Mouse (Mus musculus) retina, postnatal 7 days (tissue): ENCODE data around the gene Sbk1.

ENCODE experiments used
- DNase-seq: peaks from one replicate; pipeline ENCODE4 v3.0.0-alpha.2; 2012; ENCODE audit warnings: low read depth, low spot score

Sbk1 gene

DNA sequence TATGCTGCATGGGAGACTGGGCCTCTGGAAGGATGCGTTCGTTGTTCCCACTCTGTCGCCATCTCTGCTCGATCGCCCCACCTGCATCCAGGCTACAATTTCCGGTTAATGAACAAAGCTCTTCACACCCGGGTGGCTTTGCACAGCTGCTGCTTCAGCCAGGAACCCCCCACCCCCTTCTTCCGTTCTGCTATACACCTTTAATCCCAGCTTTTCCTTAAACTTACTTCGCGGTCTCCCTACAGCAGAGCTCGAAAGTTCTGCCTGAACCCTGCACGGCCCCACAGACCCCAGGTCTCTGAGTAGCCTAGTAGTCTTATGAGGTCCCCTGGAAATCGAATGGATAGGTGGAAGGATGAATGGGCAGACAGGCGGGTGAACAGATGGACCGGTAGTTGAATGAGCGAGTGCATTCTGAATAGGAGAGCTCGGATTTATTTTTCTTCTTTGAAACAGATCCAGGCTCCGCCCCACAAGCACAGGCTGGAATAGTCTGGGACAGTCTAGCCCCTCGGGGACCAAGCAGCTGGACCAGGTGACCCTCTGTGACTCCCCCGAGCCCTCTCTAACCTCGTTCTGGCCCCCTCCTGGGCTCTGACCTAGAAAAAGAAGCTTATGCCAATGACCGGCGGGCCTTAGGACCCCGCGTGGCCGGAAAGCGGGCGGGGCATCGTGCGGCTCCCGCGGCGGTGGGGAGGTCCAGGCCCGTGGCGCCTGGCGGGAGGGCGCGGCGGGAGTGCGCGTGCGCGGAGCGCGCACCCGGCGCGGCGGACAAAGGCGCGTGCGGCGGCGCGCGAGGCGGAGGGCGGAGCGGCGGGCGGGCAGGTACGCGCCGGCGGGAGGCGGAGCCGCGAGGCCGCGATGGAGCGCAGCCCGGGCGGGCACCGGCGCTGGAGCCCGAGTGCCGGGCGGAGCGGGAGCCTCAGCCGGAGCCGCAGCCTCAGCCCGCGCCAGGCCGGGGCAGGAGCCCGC, at the start of gene Sbk1:
Gene Sbk1 (plus strand): TSS at position 908 of the 972 bp plus-strand sequence.
- peak; percentile 93 for DNase-seq

DNA sequence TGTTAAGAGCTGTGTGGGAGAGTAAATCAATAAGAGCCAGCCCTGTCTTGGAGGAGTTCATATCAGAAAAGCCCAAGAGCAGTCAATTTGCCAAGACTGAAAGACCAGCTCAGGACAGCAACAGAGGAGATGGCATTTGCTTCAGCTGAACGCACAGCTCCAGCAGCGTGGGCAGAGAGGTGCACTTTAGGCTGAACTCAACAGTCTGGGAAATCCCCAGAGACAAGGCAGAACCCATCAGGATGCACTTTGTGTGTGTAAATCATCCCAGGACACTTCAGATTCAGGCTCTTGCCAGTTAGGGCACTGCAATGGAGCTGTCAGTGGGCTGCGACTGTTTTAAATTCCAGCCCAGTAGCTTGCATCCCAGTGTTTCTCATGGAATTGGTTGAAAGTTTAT, 49.7 kb upstream of the Sbk1 start:
- DNase-seq, result no peak

DNA sequence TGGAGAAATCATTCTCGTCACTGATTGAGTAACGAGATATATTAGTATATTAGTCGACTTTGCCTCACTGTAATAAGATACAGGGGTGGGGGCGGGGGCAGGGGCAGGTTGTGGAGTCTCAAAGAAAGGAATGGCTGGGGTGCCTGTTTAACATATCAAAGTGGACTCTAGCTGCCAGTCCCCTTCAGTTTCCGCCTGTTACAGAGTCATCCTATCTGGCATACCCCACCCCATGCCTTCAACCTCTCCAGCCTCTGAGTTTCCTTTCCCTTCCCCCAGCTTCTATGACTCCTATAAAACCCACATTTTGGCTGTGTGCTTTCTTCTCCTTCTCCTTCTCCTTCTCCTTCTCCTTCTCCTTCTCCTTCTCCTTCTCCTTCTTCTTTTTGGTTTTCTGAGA, 46.3 kb upstream of the Sbk1 start:
- DNase-seq, result no peak

DNA sequence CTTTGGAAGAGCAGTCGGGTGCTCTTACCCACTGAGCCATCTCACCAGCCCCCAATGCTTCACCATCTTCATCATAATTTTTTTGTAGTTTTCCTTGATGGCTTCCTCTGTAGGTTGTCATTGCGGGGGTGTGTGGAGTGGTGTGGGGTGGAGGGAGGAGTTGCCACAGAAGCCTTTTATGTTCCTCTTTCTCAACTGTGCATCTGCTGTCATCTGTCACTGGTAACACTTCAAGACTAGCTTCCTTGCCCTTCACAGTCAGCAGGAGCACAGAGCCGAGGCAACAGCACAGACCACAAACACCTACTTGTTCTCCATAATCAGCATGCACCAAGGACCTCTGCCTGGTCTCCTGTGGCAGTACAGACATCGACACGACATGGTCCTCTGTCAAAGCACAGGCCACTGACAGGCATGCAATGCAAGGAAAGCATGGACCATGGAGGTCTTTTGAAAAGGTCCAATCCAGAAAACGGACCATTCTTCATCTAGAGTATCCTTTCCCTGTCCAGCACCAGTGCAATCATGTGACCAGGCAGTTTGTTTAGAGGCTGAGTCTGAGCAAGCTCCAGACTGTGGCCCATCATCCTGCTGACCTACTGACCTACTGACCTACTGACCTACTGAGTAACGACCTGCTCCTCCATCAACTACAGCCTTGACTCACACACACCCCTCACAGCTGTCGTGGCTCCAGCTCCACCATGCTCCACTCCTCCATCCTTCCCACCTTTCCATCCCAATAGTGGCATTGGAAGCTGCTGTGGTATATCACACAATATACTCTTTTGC, 41.9 kb upstream of the Sbk1 start:
- DNase-seq, result no peak

DNA sequence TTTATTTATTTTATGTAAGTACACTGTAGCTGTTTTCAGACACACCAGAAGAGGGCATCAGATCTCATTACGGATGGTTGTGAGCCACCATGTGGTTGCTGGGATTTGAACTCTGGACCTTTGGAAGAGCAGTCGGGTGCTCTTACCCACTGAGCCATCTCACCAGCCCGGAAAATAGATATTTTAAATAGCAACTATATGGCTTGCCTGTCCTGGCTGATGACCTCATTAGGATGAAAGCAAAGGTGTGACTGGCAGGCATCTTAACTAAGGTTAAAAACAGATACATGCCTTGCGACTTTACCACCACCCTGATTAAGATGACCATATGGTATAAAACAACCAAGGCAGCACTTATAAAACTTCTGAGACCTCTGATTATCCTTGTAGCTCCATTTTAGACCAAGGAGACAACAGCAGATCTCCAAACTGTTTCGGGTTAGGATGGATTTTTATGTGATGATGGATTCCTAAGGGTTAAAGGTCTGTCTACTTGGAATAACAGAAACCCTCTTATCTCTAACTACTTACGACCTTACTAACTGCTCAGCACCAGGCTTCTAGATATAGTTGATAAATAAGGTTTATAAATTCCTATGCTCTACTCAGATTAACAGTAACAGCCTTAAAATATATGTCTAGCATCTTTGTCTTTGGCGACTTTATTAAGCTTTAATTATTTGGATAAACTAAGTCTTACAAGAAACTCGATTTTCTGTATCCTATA, 39.9 kb upstream of the Sbk1 start:
- DNase-seq, result no peak

DNA sequence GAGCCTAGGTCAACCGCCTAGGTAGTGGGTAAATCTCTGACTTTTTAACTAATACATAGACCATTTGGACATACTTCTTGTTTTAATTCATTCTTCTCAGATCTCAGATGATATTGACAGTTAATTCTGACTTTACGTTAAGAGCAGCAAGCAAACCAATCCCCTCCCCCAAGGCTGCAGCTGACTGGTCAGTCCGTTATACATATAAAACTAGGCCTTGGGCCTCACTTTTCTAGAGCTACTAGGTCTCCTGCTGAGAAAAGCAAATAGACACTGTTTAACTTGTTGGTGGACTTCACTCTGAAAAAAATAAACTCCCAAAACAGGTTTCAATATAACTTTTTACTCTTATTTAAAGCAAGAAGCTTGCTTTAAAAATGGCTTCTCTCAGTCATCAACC, 37.8 kb upstream of the Sbk1 start:
- no peak for DNase-seq

DNA sequence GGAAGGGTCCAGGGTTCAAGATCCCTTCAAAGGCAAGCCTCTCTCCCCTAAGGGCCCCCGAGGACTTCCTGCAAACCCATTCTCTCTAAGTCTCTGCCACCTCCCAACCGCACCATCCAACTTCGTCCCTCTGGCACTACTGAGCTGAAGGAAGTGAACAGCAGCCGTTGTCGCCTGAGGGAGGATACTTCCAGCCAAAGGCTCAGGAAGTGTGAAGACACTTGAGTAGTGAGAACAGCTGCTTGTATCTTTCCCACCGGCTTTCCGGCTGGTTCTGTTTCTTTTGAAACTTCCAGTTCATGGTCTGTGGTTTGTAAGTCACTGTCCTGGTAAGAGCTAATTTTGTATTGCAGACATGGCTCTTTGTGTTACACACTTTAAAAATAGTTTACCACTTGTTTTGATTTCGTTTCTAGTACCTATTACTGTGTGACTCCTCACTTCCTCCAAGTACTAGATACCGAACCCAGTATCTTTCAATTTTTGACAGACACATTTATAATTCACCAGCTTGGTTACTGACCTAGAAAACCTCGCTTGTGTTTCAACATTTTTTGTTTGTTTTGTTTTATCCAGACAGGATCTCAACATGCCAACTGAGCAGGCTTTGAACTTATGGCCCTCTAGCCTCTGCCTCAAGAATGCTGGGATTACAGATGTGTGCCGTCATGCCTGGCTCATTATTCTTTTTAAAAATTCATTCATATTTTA, 36.2 kb upstream of the Sbk1 start:
- DNase-seq, result no peak

DNA sequence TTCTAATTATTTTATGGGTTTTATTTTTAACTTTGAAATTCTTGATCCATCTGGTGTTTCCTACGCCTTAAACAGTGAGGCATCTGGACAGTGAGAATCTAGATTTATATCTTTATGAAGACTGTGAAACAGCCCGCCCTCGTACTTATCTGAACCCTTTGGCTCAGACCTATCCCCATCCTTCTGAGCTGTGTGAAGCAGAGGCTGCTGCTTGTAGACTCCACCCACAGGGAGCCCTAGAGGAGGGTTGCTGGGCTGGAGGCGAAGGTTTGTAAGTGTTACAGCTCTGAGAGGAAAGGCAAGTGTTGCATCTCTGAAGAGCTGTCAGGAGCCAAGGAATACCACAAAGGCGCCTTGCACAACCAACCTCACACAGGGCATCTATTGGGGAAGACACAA, 35.6 kb upstream of the Sbk1 start:
- no peak for DNase-seq

DNA sequence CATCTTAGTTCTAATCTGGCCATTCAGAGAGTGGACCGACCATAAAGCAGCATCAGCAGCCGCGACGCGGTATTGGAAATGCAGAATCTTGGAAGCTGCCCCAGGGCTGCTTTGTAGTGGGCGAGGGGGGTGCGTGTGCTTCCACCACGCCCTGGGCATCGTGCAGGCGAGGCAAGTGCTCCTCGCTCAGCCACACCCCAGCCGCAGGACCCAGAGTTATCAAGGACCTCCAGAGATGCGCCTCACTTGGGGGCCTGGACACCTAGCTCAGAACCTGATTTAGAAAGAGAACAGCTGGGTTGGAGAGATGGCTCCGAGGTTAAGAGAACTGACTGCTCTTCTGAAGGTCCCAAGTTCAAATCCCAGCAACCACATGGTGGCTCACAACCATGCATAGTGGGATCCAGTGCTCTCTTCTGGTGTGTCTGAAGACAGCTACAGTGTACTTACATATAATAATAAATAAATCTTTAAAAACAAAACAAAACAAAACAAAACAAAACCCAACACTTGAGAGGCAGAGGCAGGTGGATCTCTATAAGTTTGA, 31.5 kb upstream of the Sbk1 start:
- DNase-seq, result no peak

DNA sequence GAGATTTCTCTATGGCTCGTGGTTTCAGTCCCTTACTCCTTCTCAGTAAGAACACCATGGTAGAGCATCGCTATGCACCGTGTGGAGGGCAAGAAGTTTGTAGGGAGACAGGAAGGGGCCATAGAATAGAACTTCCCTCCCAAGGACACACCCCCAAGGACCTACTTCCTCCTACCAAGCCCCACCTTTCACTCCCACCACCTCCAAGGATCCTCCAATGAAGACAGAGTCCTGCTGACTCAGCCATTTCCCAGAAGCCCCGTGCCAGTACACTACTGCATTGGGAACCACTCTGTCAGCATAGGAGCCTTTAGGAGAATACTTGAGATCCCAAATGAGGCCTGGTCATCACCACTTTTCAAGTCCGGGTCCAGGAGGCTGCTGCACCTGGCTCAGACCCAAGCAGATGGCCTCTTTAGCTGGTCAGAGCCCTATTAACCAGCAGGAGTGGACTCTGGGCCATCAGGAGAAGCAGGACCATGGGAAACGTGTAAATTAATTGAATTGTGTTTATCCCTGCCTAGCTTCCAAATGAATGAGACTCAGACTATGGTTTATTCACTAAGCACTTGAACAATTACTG, 28.2 kb upstream of the Sbk1 start:
- no peak for DNase-seq

DNA sequence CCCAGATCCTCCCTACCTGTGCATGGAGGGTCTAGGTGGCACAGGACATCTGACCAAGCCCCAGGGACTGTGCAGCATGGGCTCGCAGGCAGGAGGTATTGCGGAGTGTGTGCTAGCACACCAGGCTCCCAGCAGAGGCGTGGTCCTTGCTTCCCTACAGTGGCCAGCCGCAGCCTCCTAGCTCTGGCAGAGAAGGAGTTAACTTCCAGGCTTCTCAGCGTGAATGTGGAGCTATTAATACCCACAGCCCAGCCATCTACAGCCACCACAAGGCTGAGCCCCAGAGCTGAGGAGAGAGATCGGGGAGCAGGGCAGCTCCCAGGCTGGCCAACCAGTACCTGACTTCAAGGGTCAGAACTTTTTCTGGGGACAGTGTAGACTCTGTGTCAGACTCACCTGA, 24.3 kb upstream of the Sbk1 start:
- DNase-seq, result no peak

DNA sequence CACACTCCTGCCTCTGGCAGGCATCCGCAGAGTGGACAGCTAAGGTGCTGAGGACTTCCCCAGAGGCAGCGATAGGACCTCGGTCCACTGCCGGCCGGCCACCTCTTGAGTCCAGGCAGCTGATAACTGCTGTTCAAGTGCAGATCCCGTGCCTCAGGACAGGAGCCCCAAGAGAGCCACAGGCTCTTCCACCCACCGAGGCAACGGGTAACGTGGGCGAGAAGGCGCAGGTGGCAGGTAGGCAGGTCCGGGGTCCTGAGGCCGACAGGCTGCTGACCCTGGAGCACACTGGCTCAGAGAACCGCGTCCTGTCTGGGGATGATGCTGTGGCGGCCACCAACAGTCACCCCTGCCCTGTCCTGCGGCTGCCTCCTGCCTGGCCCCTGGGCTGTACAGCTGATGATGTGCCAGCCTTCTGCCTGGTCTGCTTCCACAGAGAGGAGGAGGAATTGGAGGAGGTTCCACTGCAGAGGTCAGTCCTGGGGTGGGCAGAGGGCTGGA, 23.7 kb upstream of the Sbk1 start:
- no peak for DNase-seq

DNA sequence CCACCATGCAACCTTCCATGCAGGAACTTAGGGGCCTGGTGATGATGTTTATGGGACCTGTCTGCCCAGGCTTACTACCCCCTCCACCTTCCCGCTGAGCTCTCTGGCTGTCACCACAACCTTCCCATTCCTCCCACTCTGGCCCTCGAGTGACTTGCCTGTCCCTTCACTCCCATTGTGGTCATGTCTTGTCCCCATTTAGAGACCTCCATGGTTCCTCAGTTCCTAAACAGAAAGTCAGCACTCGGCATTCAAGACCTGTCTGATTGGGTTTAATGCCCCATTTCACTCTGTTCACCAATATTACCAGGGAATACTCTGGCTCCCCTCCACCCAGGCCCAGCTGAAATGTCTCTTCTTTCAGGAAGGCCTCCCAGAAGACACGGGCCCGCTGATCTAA, 23.3 kb upstream of the Sbk1 start:
- DNase-seq, result no peak

DNA sequence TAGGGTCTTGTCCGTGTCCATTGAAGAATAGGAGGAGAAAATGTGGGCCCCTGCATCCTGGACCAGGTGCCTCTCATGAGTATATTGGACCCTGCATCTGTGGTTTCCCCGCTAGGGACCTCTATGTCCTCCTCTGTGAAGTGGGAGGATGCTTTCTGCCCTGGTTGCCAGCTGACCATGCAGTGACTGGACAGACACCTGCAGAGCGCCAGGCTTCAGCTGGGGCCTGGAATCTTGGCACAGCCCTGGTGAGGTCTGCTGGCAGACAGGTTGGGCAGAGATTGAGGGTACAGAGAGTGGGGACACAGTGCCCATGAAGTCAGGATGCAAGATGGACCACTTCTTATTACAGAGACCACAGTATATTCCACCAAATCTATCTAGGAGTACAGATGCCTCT, 22.4 kb upstream of the Sbk1 start:
- no peak for DNase-seq

DNA sequence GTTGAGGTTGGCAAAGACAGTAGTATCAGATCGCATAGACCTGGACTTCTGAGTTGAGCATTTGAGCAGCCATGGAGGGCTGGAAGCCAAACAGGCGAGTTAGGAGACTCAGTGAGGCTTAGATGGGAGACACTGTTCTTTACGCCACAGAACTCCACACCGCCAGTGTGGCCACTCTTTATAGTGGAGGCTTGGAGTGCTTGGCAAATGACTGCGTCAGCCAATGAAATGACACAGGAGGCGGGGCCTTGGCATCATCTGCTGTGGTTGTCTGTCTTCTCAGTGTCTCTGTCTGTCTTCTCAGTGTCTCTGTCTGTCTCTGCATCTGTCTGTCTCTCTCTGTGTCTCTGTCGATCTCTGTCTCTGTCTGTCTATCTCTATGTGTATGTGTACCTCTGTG, 21.9 kb upstream of the Sbk1 start:
- no peak for DNase-seq

DNA sequence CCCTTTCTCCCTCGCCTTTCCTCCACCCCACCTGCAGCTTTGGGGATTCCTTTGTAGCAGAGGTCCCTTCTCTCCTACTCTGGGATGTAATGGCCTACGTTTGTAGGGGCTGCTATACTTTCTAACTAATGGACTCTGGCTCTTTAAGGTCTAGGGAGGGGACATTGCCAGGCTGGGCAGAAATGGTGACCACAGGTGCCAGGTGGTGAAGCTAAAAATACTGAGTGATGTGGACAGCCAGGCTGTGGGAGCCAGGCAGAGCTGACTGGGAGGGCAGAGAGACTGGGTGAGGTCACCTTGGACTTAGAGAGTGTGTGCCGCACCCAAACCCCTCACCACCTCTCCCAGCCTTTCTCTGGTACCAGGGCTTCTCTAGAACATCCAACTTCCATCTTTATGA, 20.7 kb upstream of the Sbk1 start:
- no peak for DNase-seq

DNA sequence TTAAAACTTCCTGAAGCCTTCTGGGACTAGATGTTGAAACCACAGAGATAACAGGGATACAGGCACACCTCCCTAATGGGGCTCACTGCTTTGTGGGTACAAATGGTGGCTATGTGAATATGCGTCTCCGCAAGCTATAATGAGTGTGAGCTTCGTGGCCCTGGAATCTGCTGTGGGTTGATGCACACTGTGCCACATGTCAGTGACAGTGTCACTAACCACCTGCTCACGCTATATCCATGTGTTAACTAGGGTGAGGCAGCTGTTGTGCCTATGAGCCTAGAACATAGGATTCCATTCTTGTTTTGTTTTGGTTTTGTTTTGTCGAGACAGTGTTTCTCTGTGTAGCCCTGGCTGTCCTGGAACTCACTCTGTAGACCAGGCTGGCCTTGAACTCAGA, 20.2 kb upstream of the Sbk1 start:
- DNase-seq, result no peak

DNA sequence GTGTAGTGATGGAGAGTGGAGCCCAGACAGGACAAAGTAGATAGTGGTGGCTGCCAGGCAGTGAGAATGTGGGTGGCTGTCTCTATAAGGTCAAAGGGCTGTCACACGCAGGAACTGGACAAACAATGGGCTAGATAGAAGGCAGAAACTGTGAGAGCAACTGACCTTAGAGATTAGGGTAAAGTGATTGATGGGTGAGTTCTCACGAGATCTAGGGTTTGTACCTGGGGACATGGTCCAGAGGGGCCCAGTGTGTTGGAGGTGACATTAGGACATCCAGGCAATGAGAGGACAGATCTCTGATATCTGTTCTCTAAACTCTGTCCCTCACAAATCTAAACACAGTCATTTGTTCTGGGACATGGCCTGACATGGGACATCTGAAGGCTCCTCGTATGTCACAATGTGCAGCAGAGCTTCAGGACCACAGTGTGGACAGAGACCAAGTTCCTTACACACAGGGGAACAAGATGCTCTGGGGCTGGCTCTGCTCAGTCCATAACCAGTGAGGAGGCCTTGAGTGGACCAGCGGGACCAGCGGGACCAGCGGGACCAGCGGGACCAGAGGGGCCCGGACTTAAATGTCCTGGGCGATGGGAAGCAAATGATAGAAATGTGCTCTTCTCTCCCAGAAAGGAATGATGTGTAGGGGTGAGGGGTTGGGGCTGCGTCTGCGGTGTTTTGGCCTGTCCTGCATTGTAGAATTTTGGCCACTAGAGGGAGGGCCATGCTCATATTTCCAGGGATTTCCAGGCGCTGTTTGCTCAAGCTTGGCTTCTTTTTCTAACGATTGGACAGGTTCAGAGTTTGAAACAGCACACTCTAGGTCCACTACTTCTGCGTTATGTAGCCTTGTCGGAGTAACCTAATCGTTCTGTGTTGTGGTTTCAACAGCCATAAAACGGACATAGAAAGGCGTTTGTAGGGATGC, 11.9 kb upstream of the Sbk1 start:
- peak; percentile 64 for DNase-seq

DNA sequence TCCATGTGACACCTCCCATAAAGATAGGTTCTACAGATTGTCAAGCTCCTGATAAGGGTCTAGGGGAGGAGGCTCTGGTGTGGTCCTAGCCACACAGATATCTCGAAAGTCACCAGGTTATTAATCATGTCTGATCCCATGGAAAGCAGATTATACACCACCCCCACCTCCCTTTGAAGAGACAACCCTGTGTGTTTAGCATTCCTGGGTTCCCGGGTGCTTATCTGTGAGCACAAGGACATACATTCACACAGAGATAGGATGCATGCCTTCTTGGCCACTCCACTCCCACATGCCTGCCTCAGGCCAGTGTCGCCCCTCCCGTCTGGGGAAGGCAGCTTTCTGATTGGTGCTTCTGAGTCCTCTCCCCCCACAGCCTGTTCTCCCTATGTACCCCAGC, 10.6 kb upstream of the Sbk1 start:
- DNase-seq, result no peak

DNA sequence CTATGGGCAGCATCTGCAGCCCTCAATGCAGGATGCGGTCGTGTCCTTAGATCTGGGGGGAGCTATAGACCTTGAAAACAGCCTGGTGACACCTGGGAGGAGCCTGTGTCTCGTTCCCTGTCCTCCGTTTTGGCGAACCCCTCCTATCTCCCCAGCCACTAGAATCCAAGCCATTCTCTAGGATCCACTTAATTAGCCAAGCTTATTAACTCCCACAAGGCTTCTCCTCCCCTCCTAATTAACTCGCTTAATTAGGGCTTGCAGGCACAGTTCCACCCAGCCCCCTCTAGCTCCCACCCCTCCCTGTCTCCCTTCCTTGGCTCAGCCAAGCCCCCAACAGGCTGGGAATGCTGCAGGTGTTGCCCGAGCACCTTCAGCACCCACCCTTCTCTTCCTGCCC, 8.5 kb upstream of the Sbk1 start:
- DNase-seq, result no peak
